Mouse (Mus musculus) liver, adult 2 months (tissue): ENCODE data around the gene Nfasc. TPM values are rescaled to one million over a fixed set of nuclear protein-coding genes. Genes with fewer than 3 reads are reported as not detected.
A peak's percentile ranks its signal among the peaks of the same experiment; 100 is the strongest.

Source experiments
- DNase-seq: peaks from one replicate; pipeline ENCODE4 v3.0.0-alpha.2; 2011; ENCODE audit warnings: low read depth, low spot score; ENCODE audit errors: extremely low read depth
- H3K27ac ChIP-seq: fragments of 200-500 bp; replicated peaks from 2 replicates; pipeline ENCODE4 v1.5.1; 2012; ENCODE audit warnings: low read depth, mild to moderate bottlenecking, control low read depth, inconsistent platforms, low read length; ENCODE audit not compliant: insufficient read depth
- H3K27me3 ChIP-seq: fragments of 200-500 bp; 2 replicates; pipeline ENCODE4 v1.6.1; 2012; ENCODE audit warnings: mild to moderate bottlenecking, moderate library complexity, low read length, inconsistent platforms; ENCODE audit not compliant: control insufficient read depth, insufficient read depth
- H3K36me3 ChIP-seq: fragments of 200-500 bp; 2 replicates; pipeline ENCODE4 v1.6.1; 2012; ENCODE audit warnings: low read length, inconsistent platforms; ENCODE audit not compliant: control insufficient read depth, insufficient read depth
- H3K4me1 ChIP-seq: fragments of 200-500 bp; 2 replicates; pipeline ENCODE4 v1.6.1; 2011; ENCODE audit warnings: low read length; ENCODE audit not compliant: control insufficient read depth, insufficient read depth
- H3K4me3 ChIP-seq: fragments of 200-500 bp; 2 replicates; pipeline ENCODE4 v1.5.1; 2011; ENCODE audit warnings: low read depth, mild to moderate bottlenecking, control low read depth, low read length, moderate library complexity; ENCODE audit not compliant: insufficient read depth
- H3K79me2 ChIP-seq: fragments of 200-500 bp; 2 replicates; pipeline ENCODE4 v1.6.1; 2012; ENCODE audit warnings: inconsistent platforms, mild to moderate bottlenecking, low read length, moderate library complexity; ENCODE audit not compliant: control insufficient read depth, insufficient read depth
- H3K9ac ChIP-seq: fragments of 200-500 bp; 2 replicates; pipeline ENCODE4 v1.6.1; 2012; ENCODE audit warnings: low read depth, mild to moderate bottlenecking, control low read depth, inconsistent platforms, low read length
- CTCF ChIP-seq: fragments of 200-500 bp; IDR thresholded peaks from 2 replicates; pipeline ENCODE4 v1.5.1; 2011; ENCODE audit warnings: low read depth, low read length, control low read depth
- POLR2A ChIP-seq: fragments of 200-500 bp; IDR thresholded peaks from 2 replicates; pipeline ENCODE4 v1.6.1; 2011; ENCODE audit warnings: low read length, control low read depth; ENCODE audit not compliant: insufficient read depth; ENCODE audit errors: extremely low read depth
- WGBS: fragments of 180-500 bp; shearing (Covaris S2); methylation state at CpG from one replicate; pipeline ENCODE4 v1.1.7; 2018; 5-methylcytosine and 5-hydroxymethylcytosine counted together
- polyA plus RNA-seq: library from polyadenylated mRNA; depleted of rRNA; stranded (reverse); fragments of >200 nt; gene quantifications from 2 replicates; pipeline ENCODE4 v1.2.3, GENCODE M21; 2012
- total RNA-seq: library from RNA; depleted of rRNA; stranded (reverse); fragments of >200 nt; gene quantifications from 2 replicates; pipeline ENCODE4 v1.2.3, GENCODE M21; 2014

Gene Nfasc
- total and polyA plus RNA-seq, 2 experiments = 0.09 to 0.11 TPM

DNA sequence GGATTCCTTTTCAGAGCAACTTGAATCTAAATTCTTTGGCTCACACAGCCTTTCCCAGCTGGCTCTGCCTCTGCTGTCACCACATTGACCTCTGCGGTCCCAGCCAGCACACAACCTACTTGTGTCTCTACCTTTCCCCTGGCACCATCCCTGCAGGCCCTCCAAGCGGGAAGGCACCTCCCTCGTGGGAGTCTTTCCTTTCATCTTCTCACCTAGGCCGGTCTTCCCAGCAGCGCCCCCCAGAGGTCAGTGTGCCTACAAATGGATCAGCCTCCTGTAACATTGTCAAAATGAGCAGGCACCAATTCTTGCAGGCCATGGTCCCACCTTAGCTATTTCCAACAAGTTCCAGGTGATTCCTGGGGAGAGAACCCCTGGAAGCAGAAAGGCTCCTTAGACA lies 63.5 kb downstream of the Nfasc start:
- WGBS = 53% methylated on average over 5 of the region's 5 CpGs
- H3K36me3 ChIP-seq = no peaks in the 10 kb centered on the region
- no peak for DNase-seq
- no peaks in the 10 kb centered on the region for H3K79me2 ChIP-seq
- H3K4me3 ChIP-seq = no peak overlapping the region
- no peak overlapping the region for H3K9ac ChIP-seq
- TF ChIP-seq CTCF (peak; percentile 33), POLR2A (no peak)
- H3K27me3 ChIP-seq = no peaks in the 10 kb centered on the region
- no peak overlapping the region for H3K27ac ChIP-seq
- no peaks in the 10 kb centered on the region for H3K4me1 ChIP-seq

DNA sequence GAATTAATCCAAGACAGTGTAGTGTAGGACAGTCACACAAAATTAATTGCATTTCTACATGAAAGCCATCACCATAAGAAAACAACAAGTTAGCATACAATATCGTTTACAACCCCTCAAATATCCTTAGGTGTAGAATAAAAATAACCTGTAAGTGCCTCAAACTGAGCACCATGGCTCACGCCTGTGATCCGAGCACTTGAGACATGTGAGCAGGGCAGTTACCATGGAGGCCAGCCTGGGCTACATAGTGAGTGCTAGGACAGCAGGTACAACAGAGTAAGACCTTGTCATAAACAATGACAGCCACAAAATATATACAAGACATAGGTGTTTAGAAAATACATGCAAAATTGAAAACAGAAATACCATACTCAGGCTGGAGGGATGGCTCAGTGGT lies 68.9 kb downstream of the Nfasc start:
- Histone ChIP-seq H3K9ac (no peak overlapping the region), H3K4me1 (no peaks in the 10 kb centered on the region), H3K79me2 (no peaks in the 10 kb centered on the region), H3K4me3 (no peak overlapping the region), H3K27ac (no peak overlapping the region), H3K27me3 (no peaks in the 10 kb centered on the region), H3K36me3 (no peaks in the 10 kb centered on the region)
- no peak for DNase-seq
- TF ChIP-seq CTCF (no peak), POLR2A (no peak)
- 83% methylated on average over 3 of the region's 3 CpGs for WGBS

DNA sequence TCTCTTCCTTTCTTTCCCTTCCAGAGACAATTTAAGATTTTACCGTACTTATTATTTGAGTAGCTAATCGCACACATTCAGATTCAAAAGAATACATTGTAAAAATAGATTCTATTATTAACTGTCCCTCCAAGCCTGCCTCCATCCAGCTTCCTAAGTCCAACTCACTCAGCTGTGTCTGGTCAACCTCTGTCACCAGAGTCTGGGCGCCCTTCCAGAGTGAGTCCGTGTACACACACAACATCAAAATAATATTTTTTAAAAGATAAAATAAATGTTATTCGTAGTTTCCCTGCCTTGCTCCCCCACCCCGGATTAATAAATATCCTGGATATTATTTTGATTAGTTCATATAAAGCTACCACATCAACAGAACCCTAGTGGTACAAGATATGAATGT lies 72.4 kb downstream of the Nfasc start:
- H3K4me1 ChIP-seq = no peaks in the 10 kb centered on the region
- H3K36me3 ChIP-seq = no peaks in the 10 kb centered on the region
- 83% methylated on average over 6 of the region's 6 CpGs for WGBS
- peak; percentile 13 for DNase-seq
- no peak overlapping the region for H3K27ac ChIP-seq
- no peaks in the 10 kb centered on the region for H3K79me2 ChIP-seq
- H3K4me3 ChIP-seq = no peak overlapping the region
- no peak overlapping the region for H3K9ac ChIP-seq
- TF ChIP-seq CTCF (no peak), POLR2A (no peak)
- no peaks in the 10 kb centered on the region for H3K27me3 ChIP-seq

DNA sequence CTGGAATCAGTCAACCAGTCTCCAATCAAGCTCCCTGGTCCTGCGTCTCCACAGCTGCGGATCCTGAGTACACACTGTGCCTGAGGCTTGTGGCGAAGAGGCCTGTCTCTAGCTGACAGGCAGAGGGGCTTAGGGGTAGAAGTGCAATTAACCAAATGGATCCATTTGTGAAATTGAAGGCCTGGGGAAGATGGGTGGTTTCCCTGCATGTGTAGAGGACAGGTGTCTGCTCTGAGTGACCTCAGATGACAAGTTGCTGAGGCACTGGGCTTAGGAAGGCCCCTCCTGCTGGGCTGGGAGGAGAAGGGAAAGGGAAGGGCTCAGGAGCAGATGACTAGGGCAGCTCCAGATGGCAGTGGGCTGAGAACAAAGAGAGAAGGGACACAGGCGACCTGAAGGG lies 81.2 kb downstream of the Nfasc start:
- Histone ChIP-seq H3K9ac (no peak overlapping the region), H3K4me1 (no peaks in the 10 kb centered on the region), H3K4me3 (no peak overlapping the region), H3K79me2 (no peaks in the 10 kb centered on the region), H3K27me3 (no peaks in the 10 kb centered on the region), H3K27ac (no peak overlapping the region), H3K36me3 (no peaks in the 10 kb centered on the region)
- TF ChIP-seq POLR2A = no peak
- no peak for TF ChIP-seq CTCF
- 63% methylated on average over 4 of the region's 4 CpGs for WGBS
- DNase-seq = no peak

DNA sequence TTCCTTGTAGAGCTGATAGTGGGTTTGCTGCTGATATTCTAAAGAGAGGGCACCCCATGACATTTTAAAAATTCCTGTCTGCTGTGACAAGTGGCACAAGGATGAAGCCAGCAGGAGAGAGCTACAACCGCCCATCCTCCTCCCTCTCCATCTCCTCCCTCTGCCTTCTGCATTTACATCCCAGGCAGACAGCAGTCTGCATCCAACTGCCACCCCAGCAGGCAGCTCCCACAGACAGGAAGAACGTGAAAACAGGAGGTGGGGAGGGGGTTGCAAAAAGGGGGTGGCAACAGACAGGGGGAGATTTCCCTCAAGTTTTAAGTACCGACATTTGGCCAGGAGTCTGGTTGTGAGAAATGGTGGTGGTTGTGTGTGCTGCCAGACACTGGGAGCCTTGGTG lies 82.0 kb downstream of the Nfasc start:
- Histone ChIP-seq H3K4me3 (no peak overlapping the region), H3K36me3 (no peaks in the 10 kb centered on the region), H3K4me1 (no peaks in the 10 kb centered on the region), H3K9ac (no peak overlapping the region), H3K27ac (no peak overlapping the region), H3K79me2 (no peaks in the 10 kb centered on the region), H3K27me3 (no peaks in the 10 kb centered on the region)
- TF ChIP-seq CTCF (no peak), POLR2A (no peak)
- DNase-seq = no peak
- 55% methylated on average over 3 of the region's 3 CpGs for WGBS

DNA sequence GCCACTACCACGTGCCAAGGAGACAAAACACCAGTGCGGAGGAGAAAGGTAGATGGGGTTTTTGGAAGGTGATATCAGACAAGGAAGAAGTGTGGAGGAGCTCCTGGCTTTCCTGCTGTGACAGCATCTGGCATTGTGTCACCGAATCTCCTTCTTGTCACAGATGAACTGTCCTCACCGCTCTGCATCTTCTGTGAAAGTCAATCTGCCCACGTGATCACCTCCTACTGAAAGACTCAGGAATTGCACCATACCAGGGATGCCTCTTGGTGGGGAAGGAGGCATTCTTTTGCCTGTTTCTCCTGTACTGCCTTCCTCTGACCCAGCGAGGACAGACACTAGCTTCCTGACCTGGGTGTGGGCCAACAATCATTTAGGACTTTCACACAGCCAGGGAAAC lies 86.0 kb downstream of the Nfasc start:
- 71% methylated on average over 6 of the region's 6 CpGs for WGBS
- no peaks in the 10 kb centered on the region for H3K27me3 ChIP-seq

More for the DNA sequence above, 86.0 kb downstream of the Nfasc start:
- H3K9ac ChIP-seq = no peak overlapping the region
- no peak overlapping the region for H3K4me3 ChIP-seq
- no peaks in the 10 kb centered on the region for H3K36me3 ChIP-seq
- no peak overlapping the region for H3K27ac ChIP-seq
- no peaks in the 10 kb centered on the region for H3K4me1 ChIP-seq
- no peak for DNase-seq
- TF ChIP-seq CTCF = no peak
- no peak for TF ChIP-seq POLR2A
- H3K79me2 ChIP-seq = no peaks in the 10 kb centered on the region
